Mouse (Mus musculus): ENCODE results near the gene Vps53. TPM values are rescaled to one million over a fixed set of nuclear protein-coding genes. Genes with fewer than 3 reads are reported as not detected.

Vps53 gene
- polyA plus RNA-seq, 1 experiment, result 64.3 TPM

GRCm38 (mm10) chr11:76186908-76187307 is 7.5 kb upstream of the Vps53 start:
- TF ChIP-seq POLR2A (IDR thresholded peaks at IDR 0.05; ENCODE audit: borderline replicate concordance, insufficient read depth, low read length), result no peak
- no peak for TF ChIP-seq CTCF (IDR thresholded peaks at IDR 0.05; ENCODE audit: borderline replicate concordance, insufficient read depth, low read depth, low read length)

GRCm38 (mm10) chr11:76183745-76184144 is 4.3 kb upstream of the Vps53 start:
- TF ChIP-seq POLR2A (IDR thresholded peaks at IDR 0.05; ENCODE audit: borderline replicate concordance, insufficient read depth, low read length) (no peak), CTCF (IDR thresholded peaks at IDR 0.05; ENCODE audit: borderline replicate concordance, insufficient read depth, low read depth, low read length) (no peak)
- Histone ChIP-seq H3K4me1 (ENCODE audit: control insufficient read depth, insufficient read depth, low read length) (no peaks in the 10 kb centered on the region), H3K4me3 (replicated peaks; ENCODE audit: insufficient read depth, low read depth, low read length) (no peak overlapping the region), H3K27ac (ENCODE audit: insufficient read depth, low read length) (no peak overlapping the region), H3K27me3 (ENCODE audit: control insufficient read depth, insufficient read depth, low read length) (no peaks in the 10 kb centered on the region)
- no peak for DNase-seq
- 90% methylated on average over 4 of the region's 4 CpGs for WGBS

More at GRCm38 (mm10) chr11:76186908-76187307, 7.5 kb upstream of the Vps53 start:
- Histone ChIP-seq H3K4me3 (replicated peaks; ENCODE audit: insufficient read depth, low read depth, low read length) (no peak overlapping the region), H3K27ac (ENCODE audit: insufficient read depth, low read length) (no peak overlapping the region), H3K4me1 (ENCODE audit: control insufficient read depth, insufficient read depth, low read length) (no peaks in the 10 kb centered on the region), H3K27me3 (ENCODE audit: control insufficient read depth, insufficient read depth, low read length) (no peaks in the 10 kb centered on the region)
- 81% methylated on average over 6 of the region's 6 CpGs for WGBS
- DNase-seq, result no peak

- WGBS, result 9% methylated on average over 7 of the region's 7 CpGs
- Histone ChIP-seq H3K4me3 (replicated peaks; ENCODE audit: insufficient read depth, low read depth, low read length) (peak overlapping the region; percentile 95), H3K27ac (ENCODE audit: insufficient read depth, low read length) (peak overlapping the region; percentile 69)
Measured at GRCm38 (mm10) chr11:76180146-76180540, 696 bp upstream of the Vps53 start.

GRCm38 (mm10) chr11:76178726-76179494 is 537 bp downstream of the Vps53 start:
- TF ChIP-seq POLR2A (IDR thresholded peaks at IDR 0.05; ENCODE audit: borderline replicate concordance, insufficient read depth, low read length) (no peak), CTCF (IDR thresholded peaks at IDR 0.05; ENCODE audit: borderline replicate concordance, insufficient read depth, low read depth, low read length) (no peak)
- peak overlapping the region; percentile 95 for H3K4me3 ChIP-seq (replicated peaks; ENCODE audit: insufficient read depth, low read depth, low read length)
- under 1% methylated on average over 28 of the region's 28 CpGs for WGBS

More at GRCm38 (mm10) chr11:76180146-76180540, 696 bp upstream of the Vps53 start:
- Histone ChIP-seq H3K27me3 (ENCODE audit: control insufficient read depth, insufficient read depth, low read length) (no peaks in the 10 kb centered on the region), H3K4me1 (ENCODE audit: control insufficient read depth, insufficient read depth, low read length) (no peaks in the 10 kb centered on the region)
- DNase-seq, result no peak
- TF ChIP-seq CTCF (IDR thresholded peaks at IDR 0.05; ENCODE audit: borderline replicate concordance, insufficient read depth, low read depth, low read length), result no peak
- no peak for TF ChIP-seq POLR2A (IDR thresholded peaks at IDR 0.05; ENCODE audit: borderline replicate concordance, insufficient read depth, low read length)

GRCm38 (mm10) chr11:76170207-76170606 is 9.2 kb downstream of the Vps53 start:
- Histone ChIP-seq H3K27ac (ENCODE audit: insufficient read depth, low read length) (peak overlapping the region; percentile 14; the same call in 1 of the 2 replicates), H3K4me1 (ENCODE audit: control insufficient read depth, insufficient read depth, low read length) (peaks cover 14% of the 10 kb centered on the region), H3K27me3 (ENCODE audit: control insufficient read depth, insufficient read depth, low read length) (no peaks in the 10 kb centered on the region), H3K4me3 (replicated peaks; ENCODE audit: insufficient read depth, low read depth, low read length) (no peak overlapping the region)
- 12% methylated on average over 5 of the region's 5 CpGs for WGBS
- TF ChIP-seq CTCF (IDR thresholded peaks at IDR 0.05; ENCODE audit: borderline replicate concordance, insufficient read depth, low read depth, low read length), result no peak
- no peak for TF ChIP-seq POLR2A (IDR thresholded peaks at IDR 0.05; ENCODE audit: borderline replicate concordance, insufficient read depth, low read length)
- DNase-seq, result peak; percentile 60 to 85

More at GRCm38 (mm10) chr11:76178726-76179494, 537 bp downstream of the Vps53 start:
- H3K4me1 ChIP-seq (ENCODE audit: control insufficient read depth, insufficient read depth, low read length), result no peaks in the 10 kb centered on the region
- peak; percentile 22 to 32 for DNase-seq
- no peaks in the 10 kb centered on the region for H3K27me3 ChIP-seq (ENCODE audit: control insufficient read depth, insufficient read depth, low read length)
- peak overlapping the region; percentile 57 for H3K27ac ChIP-seq (ENCODE audit: insufficient read depth, low read length)

GRCm38 (mm10) chr11:76168976-76169375 is 10.5 kb downstream of the Vps53 start:
- Histone ChIP-seq H3K27me3 (ENCODE audit: control insufficient read depth, insufficient read depth, low read length) (no peaks in the 10 kb centered on the region), H3K27ac (ENCODE audit: insufficient read depth, low read length) (no peak overlapping the region), H3K4me3 (replicated peaks; ENCODE audit: insufficient read depth, low read depth, low read length) (no peak overlapping the region), H3K4me1 (ENCODE audit: control insufficient read depth, insufficient read depth, low read length) (peaks cover 14% of the 10 kb centered on the region)
- no peak for TF ChIP-seq POLR2A (IDR thresholded peaks at IDR 0.05; ENCODE audit: borderline replicate concordance, insufficient read depth, low read length)
- no peak for TF ChIP-seq CTCF (IDR thresholded peaks at IDR 0.05; ENCODE audit: borderline replicate concordance, insufficient read depth, low read depth, low read length)
- 27% methylated on average over 3 of the region's 3 CpGs for whole genome bisulfite sequencing
- DNase-seq, result peak; percentile 45 to 61

- Histone ChIP-seq H3K4me1 (ENCODE audit: control insufficient read depth, insufficient read depth, low read length) (peaks cover 14% of the 10 kb centered on the region), H3K27me3 (ENCODE audit: control insufficient read depth, insufficient read depth, low read length) (no peaks in the 10 kb centered on the region), H3K4me3 (replicated peaks; ENCODE audit: insufficient read depth, low read depth, low read length) (no peak overlapping the region), H3K27ac (ENCODE audit: insufficient read depth, low read length) (no peak overlapping the region)
- no peak for TF ChIP-seq POLR2A (IDR thresholded peaks at IDR 0.05; ENCODE audit: borderline replicate concordance, insufficient read depth, low read length)
- peak; percentile 54; the same call in 1 of the 2 replicates for TF ChIP-seq CTCF (IDR thresholded peaks at IDR 0.05; ENCODE audit: borderline replicate concordance, insufficient read depth, low read depth, low read length)
- WGBS, result 13% methylated on average over 5 of the region's 5 CpGs
- peak; percentile 68 to 72 for DNase-seq
Measured at GRCm38 (mm10) chr11:76167079-76167765, 12.2 kb downstream of the Vps53 start.
